Mouse (Mus musculus): ENCODE measurements around the gene Bcat1.

DNA sequence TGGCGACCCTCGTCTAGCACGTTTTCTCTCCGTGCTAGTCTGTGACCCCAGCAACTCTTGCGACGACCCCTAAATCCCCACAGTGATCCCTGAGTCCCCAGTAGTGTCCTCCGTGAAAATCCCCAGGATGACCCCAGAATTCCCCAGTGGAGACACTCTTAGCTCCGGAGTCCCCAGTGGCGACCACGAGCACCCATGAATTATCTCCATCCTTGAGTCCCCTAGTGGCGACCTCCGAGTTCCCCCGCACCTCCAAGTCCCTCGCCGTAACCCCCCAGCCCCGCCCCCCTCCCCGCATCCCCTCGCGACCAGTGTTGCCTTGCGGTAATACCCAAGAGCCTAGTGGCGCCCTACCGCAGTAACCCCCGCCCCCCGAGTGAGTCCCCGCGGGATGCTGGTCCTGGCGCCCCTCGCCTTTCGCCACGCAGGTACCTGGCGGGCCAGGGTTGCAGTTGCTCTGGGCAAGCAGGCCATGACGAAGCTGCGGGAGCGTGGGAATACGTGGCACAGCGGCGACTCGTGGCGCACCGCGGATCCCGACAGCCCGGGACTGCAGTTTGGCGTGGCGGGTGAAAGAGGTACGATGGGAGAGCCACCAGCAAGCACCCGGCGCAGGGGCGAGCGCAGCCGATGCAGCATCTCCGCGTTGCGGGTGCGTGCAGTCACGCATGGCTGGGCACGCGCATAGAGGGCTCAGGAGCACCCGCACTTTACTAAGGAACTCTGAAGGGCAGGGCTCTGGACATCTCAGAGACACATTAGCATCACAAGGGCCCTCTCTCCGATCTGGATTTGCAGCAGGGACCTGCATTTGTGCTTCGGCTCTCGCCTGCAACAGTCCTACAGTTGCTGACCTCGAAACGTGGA, 27.6 kb downstream of the Bcat1 start:
- TF ChIP-seq CTCF (IDR thresholded peaks at IDR 0.05; ENCODE audit: low read depth) (no peak), EP300 (IDR thresholded peaks at IDR 0.05; ENCODE audit: low read depth) (no peak)
